Mouse (Mus musculus): Measurements from ENCODE around the gene Gm29609. TPM values are rescaled to one million over a fixed set of nuclear protein-coding genes. Genes with fewer than 3 reads are reported as not detected.

The Gm29609 gene
- polyA plus RNA-seq, 2 experiments: 0.96 to 4.3 TPM

DNA sequence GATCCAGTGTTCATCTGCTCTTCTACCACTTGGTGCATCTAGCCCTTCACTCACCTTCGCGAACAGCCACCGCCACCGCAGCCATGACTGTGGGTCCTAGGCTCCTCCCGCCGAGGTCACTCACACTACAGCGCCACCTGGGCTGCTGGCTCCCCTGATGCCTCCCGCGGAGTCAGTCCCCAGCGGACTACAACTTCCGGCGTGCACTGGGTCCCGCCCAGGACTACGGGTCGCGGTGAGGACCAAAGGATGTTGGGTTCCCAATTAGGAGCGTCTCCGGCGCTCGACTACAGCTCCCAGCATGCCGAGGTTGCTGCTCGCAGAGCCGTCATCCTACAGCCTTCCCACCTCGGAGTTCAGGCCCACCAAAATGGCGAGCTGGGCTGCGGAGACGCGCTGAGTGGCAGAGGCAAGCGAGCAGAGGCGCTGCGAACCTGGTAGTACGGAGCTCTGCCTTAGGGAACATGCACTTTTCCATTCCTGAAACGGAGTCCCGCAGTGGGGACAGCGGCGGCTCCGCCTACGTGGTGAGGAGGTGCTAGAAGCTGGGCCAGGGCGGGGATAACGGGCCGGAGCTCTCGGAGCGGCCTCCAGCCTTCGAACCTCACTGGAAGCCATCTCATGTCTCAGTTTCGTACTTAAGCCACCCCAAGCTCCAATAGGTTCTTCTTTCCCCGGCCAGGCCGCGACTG is 13.4 kb upstream of the Gm29609 start, which contains the start of the genes Snx17 and Eif2b4:
Gene Snx17, plus strand, starts transcription at position 289 of the 692 bp plus-strand sequence.
Gene Eif2b4, minus strand, starts transcription at position 492 of the 692 bp plus-strand sequence.
- Histone ChIP-seq H3K9me3 (ENCODE audit: control insufficient read depth, low read length) (no peaks in the 10 kb centered on the region), H3K27ac (replicated peaks; ENCODE audit: low read depth, low read length) (peak within 1 kb of the TSS; percentile 82), H3K36me3 (ENCODE audit: control insufficient read depth, insufficient read depth, low read length) (peaks cover 70% of the 10 kb centered on the region), H3K4me3 (replicated peaks; ENCODE audit: low read length) (peak within 1 kb of the TSS; percentile 91), H3K9ac (ENCODE audit: low read depth, low read length, severe bottlenecking) (peak within 1 kb of the TSS; percentile 92), H3K4me2 (replicated peaks; ENCODE audit: low read depth, low read length, severe bottlenecking) (peak within 1 kb of the TSS; percentile 91), H3K27me3 (ENCODE audit: control insufficient read depth, insufficient read depth, low read length) (no peaks in the 10 kb centered on the region), H3K4me1 (ENCODE audit: control insufficient read depth, insufficient read depth, low read length) (peaks cover 16% of the 10 kb centered on the region)
- ATAC-seq (ENCODE audit: low FRiP score, low read depth) (peak; percentile 97), DNase-seq (ENCODE audit: low spot score) (peak; percentile 99)
- under 1% methylated on average over 48 of the region's 48 CpGs for WGBS
- TF ChIP-seq POLR2A (IDR thresholded peaks at IDR 0.05; ENCODE audit: borderline replicate concordance, extremely low read depth, insufficient read depth, insufficient read length): 0 out of 2 replicates have a peak, but pooled peaks have one; percentile 20

DNA sequence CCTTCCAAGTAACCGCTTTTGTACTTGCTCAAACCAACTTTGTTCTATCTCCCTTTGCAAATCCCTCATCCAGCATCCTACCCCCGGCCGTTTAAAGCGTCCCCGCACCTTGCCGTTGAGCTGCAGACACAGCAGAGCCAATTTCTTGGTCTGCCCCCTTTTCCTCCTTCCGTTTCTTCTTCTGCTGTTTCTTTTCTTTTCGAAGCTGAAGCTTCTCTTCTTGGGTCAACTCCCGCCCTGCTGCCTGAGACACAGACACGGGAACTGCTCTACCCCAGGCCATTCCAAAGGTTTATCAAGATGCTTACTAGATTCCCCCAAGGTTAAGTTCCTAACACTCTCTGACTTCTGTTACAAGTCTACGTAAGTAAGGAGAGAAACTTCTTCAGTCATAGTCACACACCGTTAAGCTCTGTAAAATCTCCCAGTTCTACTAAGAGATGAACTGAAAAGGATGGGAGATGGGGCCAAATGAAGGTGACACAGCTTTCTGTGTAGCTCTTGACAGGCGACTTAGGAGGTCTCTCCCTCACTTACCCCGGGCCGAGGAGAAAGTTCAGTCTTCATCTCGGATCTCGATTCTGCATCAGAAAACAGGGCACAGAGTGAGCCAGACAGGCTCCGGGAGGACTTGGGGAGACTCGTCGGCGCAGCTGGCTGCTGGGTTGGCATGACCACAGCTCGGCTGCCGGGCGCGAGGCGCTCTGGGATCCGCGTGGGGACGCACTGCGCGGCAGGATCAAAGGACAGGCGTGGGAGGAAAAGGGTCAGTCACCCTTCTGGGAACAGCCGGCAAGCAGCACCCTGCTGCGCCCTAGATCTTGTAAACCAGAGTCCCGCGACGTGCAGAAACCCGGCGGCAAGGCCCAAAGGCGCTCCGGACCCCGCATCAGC is 12.6 kb upstream of the Gm29609 start:
- peak overlapping the region; percentile 75 for H3K4me2 ChIP-seq (replicated peaks; ENCODE audit: low read depth, low read length, severe bottlenecking)
- peak; percentile 27; the same call in 1 of the 2 replicates for ATAC-seq (ENCODE audit: low FRiP score, low read depth)

DNA sequence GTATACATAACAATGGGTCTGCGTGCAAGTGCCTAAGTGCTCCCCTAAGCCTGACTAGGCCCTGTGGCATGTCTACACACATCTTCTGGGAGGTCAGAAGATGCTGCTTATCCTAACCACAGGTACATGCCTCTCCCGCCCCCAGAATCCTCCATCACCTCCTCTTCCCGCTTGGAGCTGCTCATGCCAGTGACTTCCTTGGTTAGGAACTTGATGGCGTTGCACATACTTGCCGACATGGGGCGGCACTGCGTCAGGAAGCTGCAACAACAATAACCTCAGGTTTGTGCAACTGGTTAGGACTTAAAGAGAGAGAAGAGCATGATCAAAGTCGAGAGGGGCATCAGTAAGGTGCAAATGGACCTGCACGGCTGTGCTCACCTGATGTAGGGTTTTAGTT is 10.5 kb upstream of the Gm29609 start:
- no peak for ATAC-seq (ENCODE audit: low FRiP score, low read depth)
- Histone ChIP-seq H3K4me1 (ENCODE audit: control insufficient read depth, insufficient read depth, low read length) (peaks cover 16% of the 10 kb centered on the region), H3K27ac (replicated peaks; ENCODE audit: low read depth, low read length) (no peak overlapping the region), H3K9ac (ENCODE audit: low read depth, low read length, severe bottlenecking) (no peak overlapping the region), H3K4me2 (replicated peaks; ENCODE audit: low read depth, low read length, severe bottlenecking) (no peak overlapping the region), H3K9me3 (ENCODE audit: control insufficient read depth, low read length) (no peaks in the 10 kb centered on the region), H3K36me3 (ENCODE audit: control insufficient read depth, insufficient read depth, low read length) (peaks cover 57% of the 10 kb centered on the region), H3K4me3 (replicated peaks; ENCODE audit: low read length) (no peak overlapping the region), H3K27me3 (ENCODE audit: control insufficient read depth, insufficient read depth, low read length) (no peaks in the 10 kb centered on the region)
- no peak for DNase-seq (ENCODE audit: low spot score)
- 89% methylated on average over 9 of the region's 9 CpGs for WGBS
- TF ChIP-seq POLR2A (IDR thresholded peaks at IDR 0.05; ENCODE audit: borderline replicate concordance, extremely low read depth, insufficient read depth, insufficient read length): no peak

More for the DNA sequence above, 12.6 kb upstream of the Gm29609 start:
- Histone ChIP-seq H3K9ac (ENCODE audit: low read depth, low read length, severe bottlenecking) (peak overlapping the region; percentile 92), H3K36me3 (ENCODE audit: control insufficient read depth, insufficient read depth, low read length) (peaks cover 70% of the 10 kb centered on the region), H3K27me3 (ENCODE audit: control insufficient read depth, insufficient read depth, low read length) (no peaks in the 10 kb centered on the region), H3K27ac (replicated peaks; ENCODE audit: low read depth, low read length) (peak overlapping the region; percentile 53), H3K4me1 (ENCODE audit: control insufficient read depth, insufficient read depth, low read length) (peaks cover 16% of the 10 kb centered on the region), H3K9me3 (ENCODE audit: control insufficient read depth, low read length) (no peaks in the 10 kb centered on the region), H3K4me3 (replicated peaks; ENCODE audit: low read length) (peak overlapping the region; percentile 91)
- 15% methylated on average over 37 of the region's 42 CpGs for WGBS
- no peak for DNase-seq (ENCODE audit: low spot score)
- TF ChIP-seq POLR2A (IDR thresholded peaks at IDR 0.05; ENCODE audit: borderline replicate concordance, extremely low read depth, insufficient read depth, insufficient read length): 0 out of 2 replicates have a peak, but pooled peaks have one; percentile 41

DNA sequence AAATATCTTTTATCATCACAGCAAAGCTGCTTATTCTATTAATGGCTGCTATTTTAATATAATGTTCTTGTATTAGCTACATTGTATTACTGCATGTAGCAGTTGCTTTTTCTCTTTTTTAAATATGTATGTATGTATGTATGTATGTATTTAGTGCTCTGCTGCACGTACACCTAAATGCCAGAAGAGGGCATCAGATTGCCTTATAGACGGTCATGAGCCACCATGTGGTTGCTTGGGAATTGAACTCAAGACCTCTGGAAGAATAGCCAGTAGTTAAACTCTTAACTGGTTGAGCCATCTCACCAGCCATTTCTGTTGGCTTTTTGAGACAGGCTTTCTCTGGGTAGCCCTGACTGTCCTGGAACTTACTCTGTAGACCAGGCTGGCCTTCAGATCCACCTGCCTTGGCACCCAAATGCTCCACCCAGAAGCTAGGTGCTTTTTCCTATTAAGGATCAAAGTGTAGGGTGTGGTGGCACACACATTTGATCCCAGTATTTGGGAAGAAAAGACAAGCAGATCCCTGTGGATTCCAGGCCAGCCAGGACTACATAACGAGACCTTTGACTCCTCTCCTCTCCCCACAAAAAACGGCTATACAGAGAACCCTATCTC is 8.6 kb upstream of the Gm29609 start:
- Histone ChIP-seq H3K27me3 (ENCODE audit: control insufficient read depth, insufficient read depth, low read length) (no peaks in the 10 kb centered on the region), H3K36me3 (ENCODE audit: control insufficient read depth, insufficient read depth, low read length) (peaks cover 45% of the 10 kb centered on the region), H3K4me2 (replicated peaks; ENCODE audit: low read depth, low read length, severe bottlenecking) (no peak overlapping the region), H3K9ac (ENCODE audit: low read depth, low read length, severe bottlenecking) (no peak overlapping the region), H3K4me3 (replicated peaks; ENCODE audit: low read length) (no peak overlapping the region), H3K27ac (replicated peaks; ENCODE audit: low read depth, low read length) (no peak overlapping the region), H3K9me3 (ENCODE audit: control insufficient read depth, low read length) (no peaks in the 10 kb centered on the region), H3K4me1 (ENCODE audit: control insufficient read depth, insufficient read depth, low read length) (peaks cover 8% of the 10 kb centered on the region)
- WGBS: 79% methylated on average over 4 of the region's 4 CpGs
- TF ChIP-seq POLR2A (IDR thresholded peaks at IDR 0.05; ENCODE audit: borderline replicate concordance, extremely low read depth, insufficient read depth, insufficient read length): no peak
- DNase-seq (ENCODE audit: low spot score) (no peak), ATAC-seq (ENCODE audit: low FRiP score, low read depth) (no peak)

DNA sequence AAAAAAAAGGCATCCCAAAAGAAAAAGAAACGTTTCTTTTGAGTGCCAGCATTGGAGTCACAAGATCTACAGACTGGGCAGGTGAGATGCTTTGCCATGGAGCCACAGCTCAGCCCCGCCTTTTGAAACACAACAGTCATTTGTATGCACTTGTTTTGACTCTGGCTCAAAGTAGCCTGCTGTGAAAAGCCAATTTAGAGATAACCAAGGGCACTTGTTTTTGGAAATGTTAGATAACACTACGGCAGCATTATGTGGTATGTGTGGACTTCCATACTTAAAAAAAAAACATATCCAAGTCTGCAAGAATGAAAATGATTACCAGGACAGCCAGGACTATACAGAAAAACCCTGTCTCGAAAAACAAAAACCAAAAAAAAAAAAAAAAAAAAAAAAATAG is 4.0 kb upstream of the Gm29609 start:
- no peak overlapping the region for H3K4me2 ChIP-seq (replicated peaks; ENCODE audit: low read depth, low read length, severe bottlenecking)
- TF ChIP-seq POLR2A (IDR thresholded peaks at IDR 0.05; ENCODE audit: borderline replicate concordance, extremely low read depth, insufficient read depth, insufficient read length): no peak
- no peak for ATAC-seq (ENCODE audit: low FRiP score, low read depth)
- no peak overlapping the region for H3K27ac ChIP-seq (replicated peaks; ENCODE audit: low read depth, low read length)
- no peak overlapping the region for H3K4me3 ChIP-seq (replicated peaks; ENCODE audit: low read length)
- H3K9ac ChIP-seq (ENCODE audit: low read depth, low read length, severe bottlenecking): no peak overlapping the region
- H3K4me1 ChIP-seq (ENCODE audit: control insufficient read depth, insufficient read depth, low read length): peaks cover 5% of the 10 kb centered on the region
- H3K27me3 ChIP-seq (ENCODE audit: control insufficient read depth, insufficient read depth, low read length): no peaks in the 10 kb centered on the region
- DNase-seq (ENCODE audit: low spot score): no peak
- H3K36me3 ChIP-seq (ENCODE audit: control insufficient read depth, insufficient read depth, low read length): peaks cover 21% of the 10 kb centered on the region
- WGBS: 67% methylated on average over 4 of the region's 4 CpGs
- H3K9me3 ChIP-seq (ENCODE audit: control insufficient read depth, low read length): no peaks in the 10 kb centered on the region
